Mouse (Mus musculus): ENCODE measurements around the gene L3mbtl1. TPM values are rescaled to one million over a fixed set of nuclear protein-coding genes. Genes with fewer than 3 reads are reported as not detected.

The L3mbtl1 gene
- polyA plus RNA-seq, 1 experiment, result 0.34 TPM

- no peaks in the 10 kb centered on the region for H3K36me3 ChIP-seq (ENCODE audit: control insufficient read depth, insufficient read depth, low read length)
- H3K4me1 ChIP-seq (ENCODE audit: control insufficient read depth, insufficient read depth, low read length), result no peaks in the 10 kb centered on the region
- TF ChIP-seq POLR2A (IDR thresholded peaks at IDR 0.05; ENCODE audit: low read depth, low read length) (no peak), CTCF (conservative IDR thresholded peaks at IDR 0.05; ENCODE audit: insufficient read depth, insufficient read length, low read depth, low read length) (peak; percentile 50)
- no peaks in the 10 kb centered on the region; the same call in 1 of the 2 replicates for H3K27me3 ChIP-seq (replicated peaks; ENCODE audit: control insufficient read depth, insufficient read depth, low read length)
- H3K4me3 ChIP-seq (ENCODE audit: insufficient read depth, low read depth, low read length), result no peak overlapping the region
- no peak overlapping the region for H3K27ac ChIP-seq (ENCODE audit: insufficient read depth, low read depth, low read length)
- WGBS, result 38% methylated on average over 2 of the region's 2 CpGs
- DNase-seq, result peak; percentile 54
Observed at GRCm38 (mm10) chr2:162914519-162914918, 28.8 kb upstream of the L3mbtl1 start.

- no peaks in the 10 kb centered on the region for H3K4me1 ChIP-seq (ENCODE audit: control insufficient read depth, insufficient read depth, low read length)
- no peak overlapping the region for H3K27ac ChIP-seq (ENCODE audit: insufficient read depth, low read depth, low read length)
- no peaks in the 10 kb centered on the region for H3K27me3 ChIP-seq (replicated peaks; ENCODE audit: control insufficient read depth, insufficient read depth, low read length)
- TF ChIP-seq CTCF (conservative IDR thresholded peaks at IDR 0.05; ENCODE audit: insufficient read depth, insufficient read length, low read depth, low read length) (no peak), POLR2A (IDR thresholded peaks at IDR 0.05; ENCODE audit: low read depth, low read length) (no peak)
- WGBS, result 30% methylated on average over 5 of the region's 5 CpGs
- no peaks in the 10 kb centered on the region for H3K36me3 ChIP-seq (ENCODE audit: control insufficient read depth, insufficient read depth, low read length)
- DNase-seq, result no peak
- H3K4me3 ChIP-seq (ENCODE audit: insufficient read depth, low read depth, low read length), result no peak overlapping the region
Observed at GRCm38 (mm10) chr2:162919926-162920325, 23.3 kb upstream of the L3mbtl1 start.

GRCm38 (mm10) chr2:162922183-162922582 is 21.1 kb upstream of the L3mbtl1 start:
- no peaks in the 10 kb centered on the region for H3K27me3 ChIP-seq (replicated peaks; ENCODE audit: control insufficient read depth, insufficient read depth, low read length)
- H3K36me3 ChIP-seq (ENCODE audit: control insufficient read depth, insufficient read depth, low read length), result no peaks in the 10 kb centered on the region
- no peak overlapping the region for H3K4me3 ChIP-seq (ENCODE audit: insufficient read depth, low read depth, low read length)
- peak; percentile 47 for TF ChIP-seq CTCF (conservative IDR thresholded peaks at IDR 0.05; ENCODE audit: insufficient read depth, insufficient read length, low read depth, low read length)
- TF ChIP-seq POLR2A (IDR thresholded peaks at IDR 0.05; ENCODE audit: low read depth, low read length), result no peak
- WGBS, result 11% methylated on average over 6 of the region's 6 CpGs
- DNase-seq, result peak; percentile 61
- no peak overlapping the region for H3K27ac ChIP-seq (ENCODE audit: insufficient read depth, low read depth, low read length)
- no peaks in the 10 kb centered on the region for H3K4me1 ChIP-seq (ENCODE audit: control insufficient read depth, insufficient read depth, low read length)

GRCm38 (mm10) chr2:162922834-162923233 is 20.4 kb upstream of the L3mbtl1 start:
- no peak for TF ChIP-seq POLR2A (IDR thresholded peaks at IDR 0.05; ENCODE audit: low read depth, low read length)
- no peak for TF ChIP-seq CTCF (conservative IDR thresholded peaks at IDR 0.05; ENCODE audit: insufficient read depth, insufficient read length, low read depth, low read length)
- Histone ChIP-seq H3K36me3 (ENCODE audit: control insufficient read depth, insufficient read depth, low read length) (no peaks in the 10 kb centered on the region), H3K4me1 (ENCODE audit: control insufficient read depth, insufficient read depth, low read length) (no peaks in the 10 kb centered on the region), H3K4me3 (ENCODE audit: insufficient read depth, low read depth, low read length) (no peak overlapping the region), H3K27ac (ENCODE audit: insufficient read depth, low read depth, low read length) (no peak overlapping the region), H3K27me3 (replicated peaks; ENCODE audit: control insufficient read depth, insufficient read depth, low read length) (no peaks in the 10 kb centered on the region)
- DNase-seq, result no peak
- WGBS, result 87% methylated on average over 5 of the region's 5 CpGs

- Histone ChIP-seq H3K4me3 (ENCODE audit: insufficient read depth, low read depth, low read length) (no peak overlapping the region), H3K27me3 (replicated peaks; ENCODE audit: control insufficient read depth, insufficient read depth, low read length) (no peaks in the 10 kb centered on the region), H3K4me1 (ENCODE audit: control insufficient read depth, insufficient read depth, low read length) (no peaks in the 10 kb centered on the region), H3K27ac (ENCODE audit: insufficient read depth, low read depth, low read length) (no peak overlapping the region), H3K36me3 (ENCODE audit: control insufficient read depth, insufficient read depth, low read length) (no peaks in the 10 kb centered on the region)
- no peak for DNase-seq
- WGBS, result 63% methylated on average over 5 of the region's 5 CpGs
- TF ChIP-seq CTCF (conservative IDR thresholded peaks at IDR 0.05; ENCODE audit: insufficient read depth, insufficient read length, low read depth, low read length) (no peak), POLR2A (IDR thresholded peaks at IDR 0.05; ENCODE audit: low read depth, low read length) (no peak)
Observed at GRCm38 (mm10) chr2:162924126-162924525, 19.1 kb upstream of the L3mbtl1 start.

GRCm38 (mm10) chr2:162927918-162928585 is 15.2 kb upstream of the L3mbtl1 start:
- DNase-seq, result no peak
- no peak overlapping the region for H3K27ac ChIP-seq (ENCODE audit: insufficient read depth, low read depth, low read length)
- TF ChIP-seq CTCF (conservative IDR thresholded peaks at IDR 0.05; ENCODE audit: insufficient read depth, insufficient read length, low read depth, low read length), result no peak
- TF ChIP-seq POLR2A (IDR thresholded peaks at IDR 0.05; ENCODE audit: low read depth, low read length), result no peak
- peaks cover 6% of the 10 kb centered on the region for H3K4me1 ChIP-seq (ENCODE audit: control insufficient read depth, insufficient read depth, low read length)
- H3K36me3 ChIP-seq (ENCODE audit: control insufficient read depth, insufficient read depth, low read length), result no peaks in the 10 kb centered on the region
- H3K27me3 ChIP-seq (replicated peaks; ENCODE audit: control insufficient read depth, insufficient read depth, low read length), result no peaks in the 10 kb centered on the region
- H3K4me3 ChIP-seq (ENCODE audit: insufficient read depth, low read depth, low read length), result no peak overlapping the region
- 81% methylated on average over 3 of the region's 3 CpGs for WGBS

GRCm38 (mm10) chr2:162929704-162930103 is 13.6 kb upstream of the L3mbtl1 start:
- Histone ChIP-seq H3K27me3 (replicated peaks; ENCODE audit: control insufficient read depth, insufficient read depth, low read length) (no peaks in the 10 kb centered on the region), H3K27ac (ENCODE audit: insufficient read depth, low read depth, low read length) (no peak overlapping the region), H3K4me1 (ENCODE audit: control insufficient read depth, insufficient read depth, low read length) (peaks cover 6% of the 10 kb centered on the region), H3K36me3 (ENCODE audit: control insufficient read depth, insufficient read depth, low read length) (peaks cover 8% of the 10 kb centered on the region), H3K4me3 (ENCODE audit: insufficient read depth, low read depth, low read length) (no peak overlapping the region)
- WGBS, result 71% methylated on average over 3 of the region's 3 CpGs
- no peak for TF ChIP-seq CTCF (conservative IDR thresholded peaks at IDR 0.05; ENCODE audit: insufficient read depth, insufficient read length, low read depth, low read length)
- no peak for TF ChIP-seq POLR2A (IDR thresholded peaks at IDR 0.05; ENCODE audit: low read depth, low read length)
- no peak for DNase-seq

All from kidney, adult 2 months (tissue).